Mouse (Mus musculus) CH12.LX (cell line): Measurements from ENCODE around the gene Mettl18. TPM values are rescaled to one million over a fixed set of nuclear protein-coding genes. Genes with fewer than 3 reads are reported as not detected.

ENCODE experiments used
- polyA plus RNA-seq: library from polyadenylated mRNA; unstranded; fragments of >175 nt; gene quantifications from 2 replicates; pipeline ENCODE4 v1.2.1, GENCODE M21; 2012; ENCODE audit warnings: low read depth; ENCODE audit not compliant: insufficient read length
- total RNA-seq, 2 experiments: library from RNA; depleted of rRNA; stranded (reverse); fragments of 300-350 nt in 1 of 2; fragments of >200 nt in 1 of 2; gene quantifications; 2 replicates each; pipeline ENCODE4 v1.2.3; 2012 to 2014

Mettl18 gene
- total and polyA plus RNA-seq, 3 experiments = 6.7 to 19.2 (median 10.7) TPM

Other genes with a start within 250 kb of the Mettl18 start
- 0.04 and 0.08 TPM in 2 replicates for gene Kifap3, start 215.3 kb upstream of the Mettl18 start, total RNA-seq (2012; rRNA removed)
- 0.08 TPM in 1 of 2 replicates, not detected in the other for gene Kifap3, start 215.3 kb upstream of the Mettl18 start, total RNA-seq (2014; rRNA removed)
- 0.10 TPM in 1 of 2 replicates, not detected in the other for gene Kifap3, start 215.3 kb upstream of the Mettl18 start, polyA plus RNA-seq
- 11.9 and 13.9 TPM in 2 replicates for gene Scyl3, start 65.8 kb upstream of the Mettl18 start, total RNA-seq (2012; rRNA removed)
- 16.1 and 16.9 TPM in 2 replicates for gene Scyl3, start 65.8 kb upstream of the Mettl18 start, total RNA-seq (2014; rRNA removed)
- 21.1 and 22.2 TPM in 2 replicates for gene Scyl3, start 65.8 kb upstream of the Mettl18 start, polyA plus RNA-seq
- 16.3 and 17.0 TPM in 2 replicates for gene BC055324, start 93 bp upstream of the Mettl18 start, total RNA-seq (2012; rRNA removed)
- gene BC055324, start 93 bp upstream of the Mettl18 start, total RNA-seq (2014; rRNA removed) = 26.6 and 28.9 TPM in 2 replicates
- 19.3 and 20.6 TPM in 2 replicates for gene BC055324, start 93 bp upstream of the Mettl18 start, polyA plus RNA-seq
- not detected in 2 replicates for gene Sele, start 53.3 kb downstream of the Mettl18 start, total RNA-seq (2012; rRNA removed)
- not detected in 2 replicates for gene Sele, start 53.3 kb downstream of the Mettl18 start, total RNA-seq (2014; rRNA removed)
- gene Sele, start 53.3 kb downstream of the Mettl18 start, polyA plus RNA-seq = not detected in 2 replicates
- gene Sell, start 67.1 kb downstream of the Mettl18 start, total RNA-seq (2012; rRNA removed) = not detected in 2 replicates
- not detected in 2 replicates for gene Sell, start 67.1 kb downstream of the Mettl18 start, total RNA-seq (2014; rRNA removed)
- not detected in 2 replicates for gene Sell, start 67.1 kb downstream of the Mettl18 start, polyA plus RNA-seq
- not detected in 2 replicates for gene Selp, start 120.4 kb downstream of the Mettl18 start, total RNA-seq (2012; rRNA removed)
- 0.43 and 0.61 TPM in 2 replicates for gene Selp, start 120.4 kb downstream of the Mettl18 start, total RNA-seq (2014; rRNA removed)
- gene Selp, start 120.4 kb downstream of the Mettl18 start, polyA plus RNA-seq = 0.18 and 0.21 TPM in 2 replicates
- gene F5, start 156.9 kb downstream of the Mettl18 start, total RNA-seq (2012; rRNA removed) = under 0.01 TPM in 2 replicates
- gene F5, start 156.9 kb downstream of the Mettl18 start, total RNA-seq (2014; rRNA removed) = 0.04 TPM in 1 of 2 replicates, not detected in the other
- gene F5, start 156.9 kb downstream of the Mettl18 start, polyA plus RNA-seq = 0.12 and 0.19 TPM in 2 replicates